Mouse (Mus musculus): ENCODE measurements around the gene Pdhb.
"Not testable (repeated sequence)": the region's sequence is repeated elsewhere in the genome, so short reads cannot be mapped to it uniquely, and the experiment has no call there.

Gene Pdhb

DNA sequence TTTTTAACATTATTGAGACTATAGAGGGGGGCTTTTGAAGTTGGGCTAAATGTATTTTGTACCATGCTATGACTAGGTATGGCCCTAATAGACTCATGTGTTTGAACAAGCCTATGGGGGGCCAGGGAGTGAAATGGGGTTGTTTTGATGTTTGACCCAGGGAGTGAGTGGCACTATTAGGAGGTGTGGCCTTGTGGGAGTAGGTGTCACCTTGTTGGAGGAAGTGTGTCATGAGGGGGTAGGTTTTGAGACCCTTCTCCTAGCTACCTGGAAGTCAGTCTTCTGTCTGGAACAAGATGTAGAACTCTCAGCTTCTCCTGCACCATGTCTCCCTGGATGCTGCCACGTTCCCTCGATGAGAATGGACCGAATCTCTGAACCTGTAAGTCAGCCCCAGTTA, 17.7 kb upstream of the Pdhb start:
- DNase-seq (ENCODE audit: low spot score): no peak

- no peak for DNase-seq (ENCODE audit: low spot score)
Measured at GRCm38 (mm10) chr14:8186278-8187045, 13.6 kb upstream of the Pdhb start.

GRCm38 (mm10) chr14:8183330-8183729, 10.5 kb upstream of the Pdhb start:
- no peak for DNase-seq (ENCODE audit: low spot score)

DNA sequence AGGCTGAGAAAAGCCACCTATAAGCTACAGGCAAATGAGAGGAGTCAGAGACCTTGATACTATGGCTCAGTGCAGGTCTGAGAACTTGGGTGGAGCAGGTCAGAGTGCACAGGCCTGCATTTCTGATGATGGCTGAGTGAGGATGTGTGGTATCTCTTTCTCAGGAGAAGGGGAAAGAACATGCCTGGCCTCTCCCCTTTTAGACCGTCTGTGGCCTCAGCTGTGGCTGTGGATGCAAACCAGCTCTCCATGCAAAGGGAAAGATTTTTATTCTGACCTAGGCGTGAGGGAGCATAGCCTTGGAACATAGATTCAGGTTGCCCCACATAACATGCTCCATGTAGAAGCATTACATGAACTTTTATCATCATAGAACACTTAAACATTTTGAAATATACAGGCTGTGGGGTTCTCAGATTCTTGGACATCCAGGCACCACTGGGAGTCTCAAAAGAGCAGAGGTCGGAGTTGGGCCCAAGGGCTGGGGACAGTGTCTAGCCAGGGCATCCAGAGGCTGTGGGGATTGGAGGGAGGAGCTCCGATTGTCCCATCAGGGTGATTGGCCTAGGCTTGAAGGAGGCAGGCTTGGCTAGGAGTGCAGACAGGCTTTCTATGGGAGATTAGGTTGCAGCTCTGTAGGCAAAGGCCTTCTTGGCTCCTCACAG, 7.7 kb upstream of the Pdhb start:
- no peak for DNase-seq (ENCODE audit: low spot score)

DNA sequence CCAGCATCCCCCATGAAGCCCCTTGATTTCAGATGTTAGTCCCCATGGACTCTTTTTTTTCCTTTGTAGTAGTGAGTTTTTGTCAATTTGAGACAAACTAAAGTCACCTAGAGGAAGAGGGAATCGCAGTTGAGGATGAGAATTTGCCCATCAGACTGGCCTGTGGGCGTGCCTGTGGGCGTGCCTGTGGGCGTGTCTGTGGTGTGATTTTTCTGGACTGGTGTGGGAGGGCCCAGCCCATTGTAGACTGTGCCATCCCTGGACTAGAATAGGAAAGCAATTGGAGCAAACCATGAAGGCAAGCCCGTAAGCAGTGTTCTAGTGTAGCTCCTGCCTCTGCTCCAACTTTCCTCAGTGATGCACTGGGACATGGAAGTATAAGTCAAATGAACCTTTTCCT, 3.4 kb upstream of the Pdhb start:
- no peak for DNase-seq (ENCODE audit: low spot score)

DNA sequence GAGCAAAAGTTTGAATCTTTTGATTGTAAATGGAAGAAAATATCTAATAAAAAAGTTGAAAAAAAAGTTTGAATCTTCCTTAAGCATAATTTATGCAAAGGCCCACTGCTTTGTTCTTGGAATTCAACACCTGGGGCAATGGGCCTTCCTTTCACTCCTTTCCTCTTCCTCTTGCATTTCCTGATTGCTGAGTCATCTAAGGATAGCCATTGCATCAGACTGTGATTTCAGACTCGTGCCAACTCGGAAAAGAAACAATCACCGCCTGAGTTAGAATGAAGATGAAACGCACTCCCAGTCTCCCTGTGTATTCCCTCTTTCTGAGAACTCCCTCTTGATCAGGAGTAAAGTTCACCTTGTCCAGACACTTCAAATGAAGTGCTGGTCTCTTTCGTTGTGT, 1.8 kb upstream of the Pdhb start:
- DNase-seq (ENCODE audit: low spot score): no peak

DNA sequence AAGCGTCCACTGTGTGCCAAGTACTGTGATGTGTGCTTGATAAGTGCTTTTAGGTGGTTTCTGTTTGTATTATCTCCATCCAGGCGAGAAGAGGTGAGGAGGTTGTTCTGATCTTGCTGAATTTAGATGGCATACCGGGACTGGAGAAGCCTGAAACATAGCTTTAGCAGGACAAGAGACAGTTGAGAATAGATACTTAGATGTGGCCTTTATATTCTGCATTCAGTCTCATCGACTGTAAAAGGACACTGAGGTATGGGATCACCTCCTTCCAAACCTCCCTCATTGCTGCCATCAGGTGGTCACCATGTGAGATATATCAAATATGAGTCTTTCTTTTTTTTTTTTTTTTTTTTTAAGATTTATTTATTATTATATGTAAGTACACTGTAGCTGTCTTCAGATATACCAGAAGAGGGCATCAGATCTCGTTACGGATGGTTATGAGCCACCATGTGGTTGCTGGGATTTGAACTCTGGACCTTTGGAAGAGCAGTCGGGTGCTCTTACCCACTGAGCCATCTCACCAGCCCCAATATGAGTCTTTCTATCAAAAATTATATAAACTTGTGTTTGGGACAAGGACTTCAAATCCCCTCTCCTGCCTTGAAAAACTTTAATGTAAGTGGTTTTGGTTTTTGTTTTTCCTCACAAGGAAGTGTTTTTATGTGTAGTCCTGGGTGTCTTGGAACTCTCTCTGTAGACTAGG, 871 bp upstream of the Pdhb start:
- DNase-seq (ENCODE audit: low spot score): not testable (repeated sequence)

GRCm38 (mm10) chr14:8164463-8164862, 8.4 kb downstream of the Pdhb start:
- no peak for DNase-seq (ENCODE audit: low spot score)

GRCm38 (mm10) chr14:8161777-8162176, 11.0 kb downstream of the Pdhb start:
- no peak for DNase-seq (ENCODE audit: low spot score)

DNA sequence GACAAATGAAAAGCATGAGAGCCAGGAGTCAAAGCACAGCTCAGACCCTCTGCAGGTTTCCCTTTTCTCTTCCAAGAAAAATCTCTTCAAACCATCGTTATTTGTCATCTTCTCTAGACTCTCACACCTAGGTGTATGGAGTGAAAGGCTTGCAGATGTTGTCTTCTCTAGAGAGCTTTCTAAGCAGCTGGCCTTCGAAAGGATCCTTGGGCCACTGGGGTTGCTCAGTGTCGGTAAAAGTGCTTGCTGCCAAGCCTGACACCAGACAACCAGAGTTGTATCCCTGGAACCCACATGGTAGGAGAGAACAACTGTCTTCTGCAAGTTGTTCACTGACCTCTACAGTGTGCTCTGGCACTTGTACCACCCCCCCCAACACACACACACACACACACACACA, 13.7 kb downstream of the Pdhb start:
- no peak for DNase-seq (ENCODE audit: low spot score)

- DNase-seq (ENCODE audit: low spot score): no peak
Measured at GRCm38 (mm10) chr14:8158721-8159120, 14.1 kb downstream of the Pdhb start.

- no peak for DNase-seq (ENCODE audit: low spot score)
Measured at GRCm38 (mm10) chr14:8156947-8157346, 15.9 kb downstream of the Pdhb start.

DNA sequence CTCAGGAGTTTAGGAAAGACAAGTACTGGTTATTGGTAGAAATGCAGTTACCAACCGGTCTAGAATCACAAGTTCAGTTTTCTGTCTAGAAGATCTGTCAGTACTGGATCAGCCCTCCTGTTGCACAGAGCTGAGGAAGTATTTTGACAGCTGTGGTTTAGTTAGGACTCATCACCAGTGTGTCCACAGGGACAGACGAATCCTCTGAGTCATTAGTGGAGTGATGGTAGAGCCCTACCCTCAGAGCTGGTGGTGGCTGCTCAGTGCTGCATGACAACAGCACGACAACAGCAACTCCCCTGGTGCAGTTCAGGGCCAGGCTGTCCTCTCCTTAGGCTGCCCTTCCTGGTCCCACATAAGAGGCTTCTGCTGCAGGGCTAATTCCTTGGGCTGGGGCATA, 18.8 kb downstream of the Pdhb start:
- no peak for DNase-seq (ENCODE audit: low spot score)

DNA sequence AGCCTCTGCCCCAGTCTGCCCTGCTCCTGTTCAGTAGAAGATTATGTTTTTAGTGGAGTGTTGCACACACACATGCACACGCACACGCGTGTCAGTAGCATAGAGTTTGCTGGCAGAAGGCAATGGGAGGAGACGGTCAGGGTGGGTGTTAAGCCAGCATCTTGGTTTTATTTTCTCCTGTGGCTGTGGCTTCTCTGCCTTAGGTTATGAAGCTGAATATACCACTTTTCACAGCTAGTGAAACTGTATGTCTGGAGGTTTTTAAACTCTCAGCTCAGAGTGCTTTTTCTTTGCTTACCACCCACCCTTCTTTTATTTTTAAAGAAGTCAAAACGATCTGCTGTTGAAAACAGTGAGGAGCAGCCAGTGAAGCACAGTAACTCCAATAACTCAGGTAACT, 21.1 kb downstream of the Pdhb start:
- DNase-seq (ENCODE audit: low spot score): no peak

DNA sequence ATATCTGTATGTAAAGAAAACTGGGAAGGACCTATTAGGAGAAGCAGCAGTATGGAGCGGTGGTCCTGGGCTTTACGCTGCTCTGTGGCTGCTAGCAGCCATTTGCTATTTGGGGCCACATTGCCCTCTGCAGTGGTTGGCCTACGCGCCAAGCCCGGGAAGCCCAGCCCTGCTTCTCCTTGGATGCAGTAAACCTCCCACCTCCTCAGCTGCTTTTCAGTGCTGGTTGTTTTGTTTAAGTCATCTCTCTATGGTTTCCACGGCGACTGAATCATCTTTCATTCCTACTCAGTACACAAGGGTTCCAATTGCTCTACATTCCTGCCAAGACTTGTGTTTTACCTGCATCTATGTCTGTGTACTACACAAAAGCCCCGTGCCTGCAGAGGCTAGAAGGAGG, 24.0 kb downstream of the Pdhb start:
- DNase-seq (ENCODE audit: low spot score): no peak

GRCm38 (mm10) chr14:8146611-8147223, 26.1 kb downstream of the Pdhb start:
- no peak for DNase-seq (ENCODE audit: low spot score)

GRCm38 (mm10) chr14:8145594-8146558, 26.9 kb downstream of the Pdhb start:
- no peak for DNase-seq (ENCODE audit: low spot score)

GRCm38 (mm10) chr14:8141131-8141530, 31.7 kb downstream of the Pdhb start:
- DNase-seq (ENCODE audit: low spot score): no peak

DNA sequence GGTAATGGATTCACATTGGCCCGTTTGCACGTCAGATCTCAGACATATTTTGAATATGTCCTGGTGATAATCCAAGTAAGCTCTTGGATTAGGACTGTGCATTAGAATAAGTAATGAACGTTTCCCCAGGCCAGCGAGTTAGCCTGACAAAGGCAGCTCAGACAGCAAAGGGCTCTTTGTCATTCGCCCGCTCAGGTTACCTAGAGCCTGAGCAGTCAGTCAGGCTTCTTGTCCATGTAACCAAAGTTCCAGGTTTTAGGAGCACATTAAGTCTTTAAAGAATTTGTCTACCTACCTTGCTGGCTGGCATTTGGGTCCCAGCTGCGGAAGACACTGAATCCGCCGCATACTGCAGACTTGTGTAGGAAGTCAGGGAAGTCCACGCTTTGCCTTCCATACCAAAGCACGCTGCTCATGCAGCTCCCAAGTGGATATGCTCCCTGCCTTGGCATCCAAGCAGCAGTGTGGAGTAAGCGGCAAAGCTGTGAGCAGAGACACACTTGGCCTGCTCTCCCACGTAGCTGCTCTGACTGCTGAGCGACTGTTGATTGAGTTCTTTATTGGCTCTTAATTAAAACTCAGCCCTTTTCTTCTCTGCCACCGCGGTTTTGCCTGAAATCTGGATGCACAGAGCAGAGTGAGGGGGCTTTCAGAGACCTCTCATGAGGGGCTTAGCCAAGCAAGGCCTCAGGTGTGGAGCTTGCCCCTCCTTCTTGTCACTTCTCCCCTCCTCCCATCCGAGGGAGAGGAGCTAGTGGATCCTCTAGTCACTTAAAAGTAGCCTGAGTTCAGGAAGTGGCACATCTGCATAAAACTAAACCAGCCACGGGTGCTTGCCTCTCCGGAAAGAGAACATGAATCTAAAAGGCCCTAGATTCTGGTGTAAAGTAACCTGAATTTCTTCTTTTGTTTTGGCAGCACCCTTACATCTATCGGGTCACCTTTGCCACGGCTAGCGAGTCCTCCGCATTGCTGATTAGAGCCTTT, 32.8 kb downstream of the Pdhb start:
- no peak for DNase-seq (ENCODE audit: low spot score)

DNA sequence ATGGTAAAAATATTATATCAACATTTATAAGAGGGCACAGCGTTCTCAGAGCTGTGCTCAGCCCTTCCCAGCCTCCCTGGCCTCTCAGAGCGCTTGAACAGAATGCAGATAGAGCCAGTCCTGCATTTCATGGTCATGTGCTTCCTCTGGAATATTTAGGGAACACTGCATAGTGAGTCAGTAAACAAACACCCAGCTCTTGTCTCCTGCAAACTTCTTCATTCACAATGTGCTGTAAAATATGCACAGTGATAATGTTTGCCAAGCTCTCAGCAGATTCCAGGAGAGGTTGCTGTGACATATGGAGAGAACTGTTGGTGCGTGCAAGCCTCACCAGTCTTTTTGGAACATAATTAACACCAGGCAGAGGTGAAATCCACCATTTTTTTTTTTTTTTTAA, 37.7 kb downstream of the Pdhb start:
- DNase-seq (ENCODE audit: low spot score): no peak
